Mouse (Mus musculus) left cerebral cortex, adult 11 months (tissue): ENCODE data around the gene G6pc2.
A peak's percentile ranks its signal among the peaks of the same experiment; 100 is the strongest.

Experiments
- DNase-seq: peaks from one replicate; pipeline ENCODE4 v3.0.0; 2022; ENCODE audit warnings: low spot score

The G6pc2 gene

DNA sequence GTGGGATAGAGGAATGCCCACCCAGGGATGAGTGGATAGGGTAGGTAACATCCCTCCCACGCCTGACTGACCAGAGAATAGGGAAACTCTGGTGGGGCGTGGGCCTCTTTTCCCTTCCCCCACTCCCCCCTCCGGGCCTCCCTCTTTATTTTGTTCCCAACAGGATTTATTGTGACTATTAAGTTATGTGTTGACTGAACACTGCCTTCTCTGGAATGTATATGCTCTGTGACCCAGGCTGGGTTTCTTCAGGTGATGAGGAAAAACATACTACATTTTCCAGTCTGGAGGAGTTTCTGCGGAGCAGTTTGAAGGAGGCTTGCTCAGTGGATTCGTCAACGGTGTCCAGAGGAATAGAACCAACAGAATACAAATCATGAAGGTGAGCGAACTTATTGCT is at the start of gene G6pc2:
TSS of gene G6pc2 (plus strand) at position 301 of the 400 bp plus-strand sequence.
- DNase-seq: no peak

DNA sequence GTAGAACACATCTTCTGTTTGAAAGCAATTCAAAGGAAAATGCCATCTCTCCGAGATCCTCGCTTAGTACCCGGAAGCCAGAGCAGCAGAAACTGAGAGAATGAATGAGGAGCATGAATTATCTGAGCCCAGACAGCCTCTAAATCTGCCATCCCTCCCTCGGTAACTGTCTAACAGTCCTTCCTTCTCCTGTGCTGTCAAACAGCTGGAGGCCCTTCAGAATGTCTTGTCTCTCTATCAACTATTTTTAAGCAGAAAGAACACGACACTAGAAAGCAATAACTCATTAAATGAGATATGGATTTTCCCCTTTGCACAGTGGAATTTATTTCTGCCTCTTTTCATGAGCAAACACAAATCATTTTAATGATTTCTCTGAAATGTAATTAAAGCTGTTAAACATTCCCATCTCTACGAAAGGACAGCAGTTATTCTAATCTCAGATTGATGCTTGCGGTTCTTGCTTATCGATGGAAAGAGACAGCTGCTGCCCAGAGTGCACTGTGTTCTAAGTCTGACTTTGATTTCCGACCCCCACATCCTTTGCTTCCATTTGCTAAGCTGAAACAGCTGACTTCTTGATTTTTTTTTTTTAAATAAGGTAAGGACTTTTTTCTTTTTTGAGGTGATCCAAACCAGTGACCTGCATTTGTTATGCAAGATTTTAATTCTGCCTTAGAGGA is 40.3 kb upstream of the G6pc2 start:
- no peak for DNase-seq

DNA sequence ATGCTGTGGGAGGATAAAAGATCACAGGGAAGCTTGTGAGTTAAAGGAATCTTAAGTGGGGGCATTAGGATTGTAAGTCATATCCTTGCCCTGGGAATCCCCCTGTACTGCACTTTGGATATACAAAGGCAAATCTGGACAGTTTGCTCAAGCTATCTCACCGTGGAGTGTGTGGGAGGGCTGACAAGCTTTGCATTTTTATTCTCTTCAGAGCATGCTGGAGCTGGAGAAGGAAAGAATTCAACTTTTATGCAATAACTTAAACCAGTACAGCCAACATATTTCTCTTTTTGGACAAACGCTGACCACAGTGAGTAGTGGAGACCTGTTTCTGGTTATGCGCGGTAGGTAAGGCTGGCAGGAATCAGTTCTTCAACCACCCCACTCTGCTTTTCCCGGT is 35.6 kb upstream of the G6pc2 start:
- no peak for DNase-seq

DNA sequence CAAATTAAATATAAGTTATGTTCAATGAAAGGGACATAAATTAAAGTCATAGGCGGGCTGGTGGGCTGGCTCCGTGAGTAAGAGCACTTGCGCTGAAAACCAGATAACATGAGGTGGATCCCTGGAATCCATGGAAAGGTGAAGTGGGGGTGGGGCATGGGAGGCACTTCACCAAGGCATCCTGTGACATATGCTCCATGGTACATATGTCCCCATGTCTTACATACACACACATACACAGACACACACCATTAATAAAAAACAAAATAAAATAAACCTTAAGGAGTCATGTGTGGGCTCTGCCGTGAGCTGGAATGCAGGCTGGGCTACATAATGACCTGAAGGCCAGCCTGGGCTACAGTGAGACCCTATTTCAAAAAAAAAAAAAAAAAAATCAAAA is 31.2 kb upstream of the G6pc2 start:
- no peak for DNase-seq

DNA sequence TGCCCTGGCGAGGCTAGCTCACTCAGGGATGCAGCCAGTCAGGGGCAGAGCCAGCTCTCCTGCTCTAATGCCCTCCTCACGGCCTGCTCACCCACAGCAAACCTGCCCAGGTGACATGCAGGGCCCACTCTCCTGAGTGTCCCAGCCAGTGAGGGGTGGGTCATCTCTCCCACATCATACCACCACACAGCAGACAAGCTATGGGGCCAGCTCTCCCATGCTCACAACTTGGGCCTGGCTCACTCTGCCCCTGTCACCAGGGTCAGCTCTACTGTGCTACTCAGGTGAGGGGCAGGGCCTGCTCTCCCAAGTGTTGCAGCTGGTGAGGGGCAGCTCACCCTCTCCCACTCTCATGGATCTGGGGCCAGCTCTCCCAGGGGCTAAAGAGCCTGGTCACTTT is 22.9 kb upstream of the G6pc2 start:
- no peak for DNase-seq

DNA sequence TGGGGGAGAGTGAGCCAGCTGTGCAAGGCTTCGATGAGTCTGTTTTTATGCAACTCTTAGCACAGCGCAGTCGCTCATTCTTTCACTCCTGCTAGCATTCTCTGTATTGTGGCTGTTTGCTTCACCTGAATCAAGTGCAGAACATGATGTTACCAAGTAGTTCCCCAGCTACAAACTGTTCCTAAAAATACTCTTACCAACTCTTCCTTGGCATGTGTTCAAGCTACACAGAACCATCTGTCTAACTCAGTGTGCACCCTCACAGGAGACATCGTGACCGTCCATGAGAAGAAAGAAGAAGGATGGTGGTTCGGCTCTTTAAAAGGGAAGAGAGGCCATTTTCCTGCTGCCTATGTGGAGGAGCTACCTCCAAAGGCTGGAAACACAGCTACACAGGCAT is 22.1 kb upstream of the G6pc2 start:
- peak; percentile 17 for DNase-seq

DNA sequence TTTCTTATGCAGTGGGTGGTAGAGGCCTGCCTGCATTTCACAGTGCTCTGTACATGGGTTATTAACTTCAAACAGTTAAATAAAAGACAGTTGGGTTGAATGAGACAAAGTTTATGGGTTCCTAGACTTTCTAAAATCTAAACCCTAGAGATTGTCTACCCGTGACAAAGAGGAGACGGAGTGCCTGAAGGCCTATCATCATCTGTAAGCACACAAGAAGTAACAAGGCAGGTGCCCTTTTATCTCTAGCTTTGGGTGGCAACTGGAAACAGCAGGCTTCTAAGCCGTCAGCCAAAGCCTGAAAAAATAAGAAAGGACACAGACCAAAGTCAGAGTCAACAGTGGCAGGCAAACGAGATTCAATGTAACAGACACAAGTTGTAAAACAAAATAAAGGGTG is 21.7 kb upstream of the G6pc2 start:
- no peak for DNase-seq

DNA sequence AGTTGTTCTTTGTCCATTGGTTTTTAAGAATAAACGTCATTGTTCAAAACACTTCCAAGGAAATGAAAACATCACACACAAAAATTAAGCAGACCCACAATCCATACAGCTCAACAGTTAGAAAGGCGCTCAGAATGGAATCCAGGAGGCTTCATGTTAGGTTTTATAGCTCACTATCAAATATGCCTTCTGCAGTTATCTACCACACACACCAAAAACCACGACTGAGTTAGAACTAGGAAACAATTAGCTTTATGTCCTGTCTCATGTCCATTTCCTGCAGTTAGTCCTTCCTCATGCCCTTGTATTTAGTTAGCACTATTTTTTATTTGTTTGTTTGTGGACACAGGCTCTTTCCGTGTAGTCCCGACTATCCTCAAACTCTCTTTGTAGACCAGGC is 19.8 kb upstream of the G6pc2 start:
- no peak for DNase-seq

DNA sequence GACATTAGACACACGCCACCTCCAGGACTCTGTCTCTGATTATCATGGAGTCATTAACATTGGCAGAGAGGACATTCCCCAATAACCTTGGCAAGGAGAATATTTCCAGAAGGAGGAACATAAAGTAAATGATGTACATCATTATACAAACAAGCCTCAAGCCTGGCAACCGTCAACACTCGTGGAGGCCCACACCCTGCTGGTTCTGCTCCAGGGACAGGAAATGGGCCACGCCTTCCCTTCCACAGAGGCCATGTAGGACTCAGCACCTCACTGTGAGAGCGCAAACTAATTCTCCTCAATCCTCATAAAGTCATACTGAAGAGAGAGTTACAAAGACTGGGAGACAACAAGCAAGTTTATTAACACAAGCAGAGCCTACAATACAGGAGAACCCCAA is 17.3 kb upstream of the G6pc2 start:
- DNase-seq: no peak

DNA sequence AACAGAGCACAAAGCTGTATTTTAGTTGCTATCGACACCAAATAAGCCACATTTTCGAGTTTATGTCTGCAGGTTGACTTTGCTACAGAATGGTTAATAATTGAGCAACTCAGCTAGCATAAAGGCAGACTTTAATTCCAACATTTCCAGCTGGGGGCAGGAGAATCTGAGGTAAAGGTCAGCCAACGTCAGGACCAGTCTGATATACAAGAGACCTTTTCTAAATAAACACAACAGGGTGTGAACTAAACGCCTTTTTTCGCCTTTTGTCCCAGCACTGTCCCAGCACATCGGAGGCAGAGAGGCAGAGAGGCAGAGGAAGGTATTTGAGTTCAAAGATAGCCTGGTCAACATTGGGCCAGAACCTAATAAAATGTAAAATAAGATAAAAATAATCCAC is 5.7 kb upstream of the G6pc2 start:
- no peak for DNase-seq

DNA sequence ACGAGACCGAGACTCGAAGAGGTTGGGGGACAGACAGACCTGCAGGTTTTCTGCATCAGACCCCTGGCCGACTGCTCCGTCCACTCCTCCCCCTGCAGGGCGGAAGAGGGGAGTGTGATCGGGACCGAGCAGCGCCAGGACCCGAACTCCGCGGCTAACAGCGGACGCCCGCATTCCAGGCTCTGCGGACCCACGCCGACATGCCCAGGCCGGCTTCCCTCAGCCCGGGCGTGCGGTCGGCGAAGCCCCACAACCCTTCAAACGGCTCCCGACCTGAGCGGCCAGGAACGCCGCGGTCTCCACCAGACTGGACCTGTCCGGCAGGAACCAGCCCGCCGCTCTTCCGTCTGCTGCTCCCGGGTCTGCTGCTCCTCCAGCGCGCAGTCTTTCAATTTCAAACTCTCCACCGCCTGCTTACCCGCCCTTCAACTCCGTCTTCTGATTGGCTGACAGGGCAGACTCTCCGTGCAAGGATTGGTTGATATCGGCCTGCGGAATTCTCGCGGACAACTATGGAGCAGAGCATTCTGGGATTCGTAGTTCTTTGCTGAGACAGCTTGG is 5.0 kb upstream of the G6pc2 start, which contains the start of gene Spc25:
TSS of gene Spc25 (minus strand) at position 404 of the 561 bp plus-strand sequence.
- peak; percentile 86 for DNase-seq

DNA sequence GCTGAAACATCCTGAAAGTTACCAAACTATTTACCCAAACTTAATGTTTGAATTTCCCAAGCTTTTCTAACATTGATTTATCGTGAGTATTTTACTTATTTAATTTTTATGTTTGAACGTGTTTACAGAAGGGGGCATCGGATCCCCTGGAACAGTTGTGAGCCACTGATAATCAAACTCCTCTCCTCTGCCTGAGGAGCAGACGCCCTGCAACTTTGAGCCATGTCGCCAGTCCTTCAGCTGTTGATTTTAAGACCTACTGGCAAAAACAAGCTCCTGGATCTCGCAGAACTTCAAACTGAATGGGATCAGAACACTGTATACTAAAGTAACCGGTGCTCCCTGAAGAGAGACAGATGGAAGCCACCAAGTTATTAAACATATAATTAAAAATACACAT is 4.3 kb upstream of the G6pc2 start:
- DNase-seq: no peak

DNA sequence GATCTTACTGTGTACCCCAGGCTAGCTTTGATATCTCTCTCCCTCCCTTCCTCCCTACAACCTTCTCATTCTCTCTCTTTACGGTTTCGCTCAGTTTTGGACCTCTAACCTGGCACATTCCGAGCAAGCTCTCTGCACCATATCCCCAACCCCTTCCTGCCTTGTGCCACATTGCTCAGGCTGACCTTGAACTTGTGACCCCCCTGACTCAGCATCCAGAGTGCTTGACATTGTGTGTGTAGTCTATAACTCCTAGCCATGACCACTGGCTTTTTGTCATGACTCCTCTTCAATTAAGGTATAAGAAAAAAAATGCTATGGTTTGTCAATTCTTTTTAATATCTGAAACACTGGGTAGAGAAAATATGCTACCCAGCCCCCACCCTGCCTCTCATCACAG is 1.2 kb upstream of the G6pc2 start:
- DNase-seq: no peak

DNA sequence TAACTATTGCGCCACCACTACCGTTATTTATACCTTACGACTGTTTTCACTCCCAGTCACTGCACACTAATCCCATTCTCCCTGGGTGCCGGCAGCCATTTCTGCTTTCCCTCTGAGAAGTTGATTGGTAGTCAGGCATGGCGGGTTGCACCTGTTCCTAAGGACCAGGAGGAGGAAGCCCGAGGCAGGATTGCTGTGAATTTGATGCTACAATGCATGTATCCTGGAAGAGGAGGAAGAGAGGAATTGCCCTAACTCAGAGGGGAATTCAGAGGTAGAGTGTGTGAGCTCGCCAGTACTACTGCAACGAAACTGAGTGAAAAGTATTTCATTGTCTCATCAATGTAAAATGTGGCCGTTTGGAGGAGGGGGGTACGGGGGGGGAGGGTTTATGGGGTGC is 1.8 kb downstream of the G6pc2 start:
- DNase-seq: no peak

DNA sequence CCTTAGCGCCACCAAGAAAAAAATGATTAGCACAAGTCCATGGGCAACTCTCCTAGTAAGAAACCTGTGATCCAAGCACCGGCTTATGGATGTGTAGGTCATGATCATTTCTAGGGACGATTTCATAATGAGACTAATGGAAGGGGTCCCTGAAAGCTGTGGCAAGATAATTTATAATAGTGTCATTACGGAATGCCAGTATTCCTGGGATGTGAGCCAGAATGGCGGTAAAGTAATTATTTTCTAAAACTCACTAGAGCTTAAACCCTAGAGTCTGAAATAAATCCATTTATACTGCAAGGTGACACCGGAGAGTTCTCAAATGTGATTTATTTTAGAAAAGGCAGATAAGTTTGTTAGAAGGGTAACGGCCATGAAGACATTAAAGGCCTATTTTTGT is 4.4 kb downstream of the G6pc2 start:
- no peak for DNase-seq

DNA sequence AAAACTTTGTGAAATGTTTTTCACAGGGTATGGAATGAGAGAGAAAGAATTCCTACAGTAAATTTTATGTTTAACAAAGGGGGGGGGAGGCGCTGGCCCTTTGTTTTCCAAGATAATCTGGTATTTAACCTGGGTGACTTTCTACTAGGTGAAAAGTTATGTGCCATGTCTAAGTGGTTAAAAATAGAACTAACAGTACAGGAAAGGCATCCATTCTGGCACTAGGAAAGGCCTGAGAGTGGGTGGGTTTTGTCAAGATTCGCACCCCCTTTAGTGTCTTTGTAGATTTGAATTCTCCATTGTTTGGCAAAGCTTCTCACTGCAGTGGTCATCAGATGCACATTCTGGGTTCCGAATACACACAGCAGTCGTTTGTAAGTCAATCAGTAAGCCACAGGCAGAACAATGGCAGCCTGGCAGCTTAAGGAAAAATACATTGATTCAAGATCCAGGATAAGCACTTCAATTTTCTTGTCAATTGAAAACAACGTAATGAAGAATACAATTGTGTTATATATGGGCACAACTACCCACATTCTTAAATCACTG is 11.1 kb downstream of the G6pc2 start:
- DNase-seq: no peak

DNA sequence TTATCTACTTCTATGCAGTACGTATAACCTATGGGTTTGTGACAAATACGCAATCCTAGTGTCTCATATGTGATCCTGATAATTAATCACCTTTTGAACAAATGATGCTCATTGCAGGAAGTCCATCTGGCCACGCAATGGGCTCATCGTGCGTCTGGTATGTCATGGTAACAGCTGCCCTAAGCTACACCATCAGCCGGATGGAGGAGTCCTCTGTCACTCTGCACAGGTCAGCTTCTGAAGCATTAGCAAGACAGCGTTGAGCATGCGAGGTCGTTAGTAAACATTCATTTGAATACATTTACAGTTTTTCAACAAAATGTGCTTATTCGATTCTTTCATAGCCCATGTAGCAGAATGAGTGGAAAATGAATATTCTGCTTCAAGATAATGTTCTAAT is 11.9 kb downstream of the G6pc2 start:
- no peak for DNase-seq

DNA sequence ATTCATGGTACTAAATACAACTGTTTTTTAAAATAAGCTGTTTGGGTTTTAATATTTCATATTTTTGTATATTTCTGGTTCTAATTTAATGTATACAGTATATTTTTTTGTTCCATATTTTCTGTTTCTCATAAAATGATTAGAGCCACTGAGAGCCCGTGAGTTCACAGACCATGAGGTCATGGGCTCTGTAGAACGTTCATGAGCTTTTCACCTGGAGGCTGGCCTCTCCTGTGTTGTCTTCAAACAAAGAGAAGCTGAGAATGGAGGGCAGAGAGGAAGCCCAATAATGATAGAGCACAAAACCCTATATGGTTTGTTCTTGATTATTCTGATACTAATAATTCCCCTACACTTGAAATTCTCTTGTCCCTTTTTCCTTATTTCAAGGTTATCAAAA is 13.9 kb downstream of the G6pc2 start:
- no peak for DNase-seq

DNA sequence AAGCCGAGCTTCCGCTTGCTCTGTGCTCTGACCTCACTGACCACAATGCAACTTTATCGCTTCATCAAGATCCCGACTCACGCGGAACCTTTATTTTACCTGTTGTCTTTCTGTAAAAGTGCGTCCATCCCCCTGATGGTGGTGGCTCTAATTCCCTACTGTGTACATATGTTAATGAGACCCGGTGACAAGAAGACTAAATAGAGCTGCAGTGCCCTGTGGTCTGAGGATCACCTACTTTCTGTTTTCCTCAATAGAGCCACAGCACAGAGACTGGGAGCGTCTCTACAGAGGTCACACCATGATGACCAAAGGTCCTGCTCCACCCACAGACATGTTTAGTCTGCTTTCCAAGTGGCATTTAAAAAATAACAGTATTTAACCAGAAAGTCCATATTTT is 16.0 kb downstream of the G6pc2 start:
- DNase-seq: no peak

DNA sequence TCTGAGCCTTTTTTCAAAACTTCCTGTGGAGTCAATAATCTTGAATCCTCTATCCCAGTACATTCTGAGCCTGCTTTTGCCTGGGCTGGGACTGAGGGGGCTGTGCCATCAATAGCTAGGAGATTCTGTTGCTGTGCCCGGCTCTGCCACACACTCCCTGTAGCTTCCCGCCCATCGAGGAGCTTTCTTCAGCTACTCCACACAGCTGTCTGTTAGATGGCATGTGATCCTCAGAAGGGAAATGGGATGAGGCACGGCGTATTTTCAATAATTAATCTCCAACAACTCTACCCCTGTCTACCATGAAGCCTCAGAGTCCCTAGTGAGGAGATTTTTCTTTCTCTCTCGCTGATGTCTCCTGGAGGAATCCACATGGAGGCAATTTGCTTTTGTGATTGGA is 17.8 kb downstream of the G6pc2 start:
- DNase-seq: no peak

DNA sequence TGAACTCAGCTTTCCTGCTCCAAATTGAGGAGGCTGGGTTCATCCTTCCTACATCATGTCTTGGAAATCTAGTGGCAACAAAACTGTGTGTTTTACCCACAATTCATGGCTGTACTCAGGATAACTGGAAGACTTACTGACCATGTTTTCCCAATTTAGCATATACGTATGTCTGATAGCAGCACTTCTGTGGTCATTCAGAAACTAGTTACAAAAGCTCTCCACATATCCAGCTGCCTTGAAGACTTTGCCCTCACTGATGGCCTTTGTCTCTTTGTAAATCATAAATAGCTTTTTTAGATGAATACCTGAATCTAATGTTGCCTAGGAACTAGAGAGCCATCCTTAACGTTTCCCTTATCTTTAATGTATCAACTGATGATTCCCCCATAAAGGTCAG is 19.3 kb downstream of the G6pc2 start:
- DNase-seq: no peak

DNA sequence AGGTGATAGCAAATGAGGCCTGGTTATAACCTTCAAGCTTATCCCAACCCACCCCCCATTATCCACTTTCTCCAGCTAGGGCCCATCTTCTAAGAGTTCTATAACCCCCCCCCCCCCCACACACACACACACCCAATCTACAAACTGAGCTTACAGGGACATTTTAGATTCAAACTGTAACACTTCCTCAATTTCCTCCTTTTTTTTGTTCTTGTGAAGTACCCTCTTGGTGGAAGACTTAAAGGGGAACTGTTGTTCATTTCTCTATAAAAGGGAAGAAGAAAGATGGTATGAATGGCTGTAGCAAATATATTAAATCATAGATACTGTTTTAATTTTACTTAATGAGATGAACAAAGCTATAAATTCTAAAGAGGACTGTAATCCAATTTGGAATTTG is 21.2 kb downstream of the G6pc2 start:
- DNase-seq: no peak

DNA sequence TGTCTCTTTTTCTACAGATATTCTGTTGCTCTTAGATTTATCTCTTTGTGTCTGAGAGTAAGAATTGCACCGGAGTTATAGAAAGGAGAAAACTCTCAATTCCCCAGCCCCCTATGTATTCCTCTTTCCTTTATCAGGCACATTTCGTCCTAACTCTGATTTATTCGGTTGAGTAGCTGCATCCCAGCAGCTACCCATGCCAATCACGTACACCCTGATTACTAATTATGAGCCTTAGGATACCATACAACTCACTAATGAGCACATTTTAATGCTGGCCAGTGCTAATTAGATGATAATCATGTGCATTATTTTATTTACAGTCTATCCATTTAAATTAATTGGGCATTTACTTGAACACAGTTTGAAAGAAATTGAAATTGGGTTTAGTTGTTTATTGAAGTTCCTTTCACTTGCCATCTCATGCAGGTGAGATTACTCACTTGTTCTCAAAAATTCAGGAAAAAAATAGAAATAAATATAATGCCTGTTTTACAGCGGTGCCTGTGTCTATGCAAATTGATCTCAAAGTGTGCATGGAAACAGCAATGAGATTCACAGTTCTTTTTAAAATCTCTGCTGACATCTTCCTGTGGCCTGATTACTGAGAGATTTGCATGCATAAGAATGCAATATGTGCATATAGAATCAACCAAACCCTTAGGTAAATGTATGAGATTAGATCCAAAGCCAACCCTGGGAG is 24.3 kb downstream of the G6pc2 start:
- DNase-seq: no peak
